Mouse (Mus musculus) MEL (cell line): ENCODE data around the gene Kcna3.

Source experiments
- CTCF ChIP-seq, 3 experiments: IDR thresholded peaks in 2 of 3; conservative IDR thresholded peaks in 1 of 3; 2 replicates each; pipeline ENCODE4 v1.5.1; 2011 to 2012; ENCODE audit warnings: low read length in 3 of 3, low read depth in 2 of 3, mild to moderate bottlenecking in 2 of 3, improper control_type of control experiment in 1 of 3, inconsistent platforms in 1 of 3, mixed read lengths in 1 of 3, moderate library complexity in 1 of 3; ENCODE audit not compliant: control insufficient read depth in 1 of 3, insufficient read depth in 1 of 3, poor library complexity in 1 of 3, severe bottlenecking in 1 of 3
- EP300 ChIP-seq, 2 experiments: IDR thresholded peaks; 2 replicates each; pipeline ENCODE4 v1.6.1; 2011; ENCODE audit warnings: improper control_type of control experiment in 2 of 2, low read length in 2 of 2, low read depth in 1 of 2, mild to moderate bottlenecking in 1 of 2
- HCFC1 ChIP-seq: IDR thresholded peaks from 2 replicates; pipeline ENCODE4 v1.6.1; 2012; ENCODE audit warnings: low read depth, mild to moderate bottlenecking, inconsistent platforms, low read length, improper control_type of control experiment, moderate library complexity
- JUND ChIP-seq: IDR thresholded peaks from 2 replicates; pipeline ENCODE4 v1.6.1; 2011; ENCODE audit warnings: low read depth, mild to moderate bottlenecking, improper control_type of control experiment, low read length
- MAZ ChIP-seq: IDR thresholded peaks from 2 replicates; pipeline ENCODE4 v1.6.1; 2012; ENCODE audit warnings: low read depth, mild to moderate bottlenecking, inconsistent platforms, low read length, improper control_type of control experiment
- POLR2A ChIP-seq, 2 experiments: IDR thresholded peaks; 2 replicates each; pipeline ENCODE4 v1.6.1; 2011 to 2012; ENCODE audit warnings: low read length in 2 of 2, mild to moderate bottlenecking in 2 of 2, control low read depth in 1 of 2, improper control_type of control experiment in 1 of 2, low read depth in 1 of 2, moderate library complexity in 1 of 2; ENCODE audit not compliant: control insufficient read depth in 1 of 2, insufficient read depth in 1 of 2, poor library complexity in 1 of 2
- POLR2AphosphoS2 ChIP-seq: IDR thresholded peaks from 2 replicates; pipeline ENCODE4 v1.6.1; 2011; ENCODE audit warnings: low read length, improper control_type of control experiment
- UBTF ChIP-seq: IDR thresholded peaks from 2 replicates; pipeline ENCODE4 v1.6.1; 2012; ENCODE audit warnings: low read depth, mild to moderate bottlenecking, inconsistent platforms, low read length, improper control_type of control experiment, moderate library complexity, borderline replicate concordance; ENCODE audit not compliant: insufficient read depth
- ZNF384 ChIP-seq: IDR thresholded peaks from 2 replicates; pipeline ENCODE4 v1.6.1; 2012; ENCODE audit warnings: low read depth, mild to moderate bottlenecking, inconsistent platforms, low read length, improper control_type of control experiment

DNA sequence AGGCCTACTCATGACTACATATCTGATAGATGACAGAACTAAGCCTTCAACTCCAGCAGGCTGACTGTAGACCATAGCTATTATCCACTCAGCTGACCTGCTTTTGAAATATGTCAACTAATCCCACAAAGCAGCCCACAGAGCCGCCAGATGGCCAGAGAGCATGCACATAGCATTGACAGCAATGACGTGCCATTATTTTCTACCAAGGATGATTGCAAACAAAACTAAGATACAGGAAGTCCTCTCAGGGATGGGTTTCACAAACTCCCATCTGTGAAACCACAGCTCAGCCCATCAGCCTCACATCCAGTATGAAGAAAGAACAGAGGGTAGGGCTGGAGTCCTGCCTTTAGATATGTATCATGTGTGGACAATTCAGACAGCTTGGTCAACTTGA lies 39.8 kb upstream of the Kcna3 start:
- TF ChIP-seq MAZ = no peak
- TF ChIP-seq UBTF = no peak
- TF ChIP-seq EP300 (IDR thresholded peaks at IDR 0.05; ENCODE audit: low read depth in 1 of 2, low read length in 2 of 2) = no peak
- no peak for TF ChIP-seq CTCF (IDR thresholded peaks at IDR 0.05 in 2 of 3, conservative IDR thresholded peaks at IDR 0.05 in 1 of 3; ENCODE audit: control insufficient read depth in 1 of 3, insufficient read depth in 1 of 3, low read depth in 2 of 3, low read length in 3 of 3, poor library complexity in 1 of 3, severe bottlenecking in 1 of 3)
- no peak for TF ChIP-seq POLR2AphosphoS2
- TF ChIP-seq JUND = no peak
- TF ChIP-seq POLR2A (IDR thresholded peaks at IDR 0.05; ENCODE audit: control insufficient read depth in 1 of 2, insufficient read depth in 1 of 2, low read depth in 1 of 2, low read length in 2 of 2, poor library complexity in 1 of 2) = no peak
- TF ChIP-seq ZNF384 = no peak
- TF ChIP-seq HCFC1 = no peak
